Mouse (Mus musculus): Measurements from ENCODE around the gene Gm49355.

The Gm49355 gene

GRCm38 (mm10) chr14:12343451-12343941 lies 59.7 kb downstream of the Gm49355 start:
- DNase-seq: no peak

- DNase-seq: no peak
Observed at GRCm38 (mm10) chr14:12344061-12344745, 60.4 kb downstream of the Gm49355 start.

- DNase-seq: no peak
Observed at GRCm38 (mm10) chr14:12344746-12345240, 61.0 kb downstream of the Gm49355 start.

- DNase-seq: no peak
Observed at GRCm38 (mm10) chr14:12345241-12345921, 61.6 kb downstream of the Gm49355 start.

- DNase-seq: no peak
Observed at GRCm38 (mm10) chr14:12346011-12346864, 62.5 kb downstream of the Gm49355 start.

DNA sequence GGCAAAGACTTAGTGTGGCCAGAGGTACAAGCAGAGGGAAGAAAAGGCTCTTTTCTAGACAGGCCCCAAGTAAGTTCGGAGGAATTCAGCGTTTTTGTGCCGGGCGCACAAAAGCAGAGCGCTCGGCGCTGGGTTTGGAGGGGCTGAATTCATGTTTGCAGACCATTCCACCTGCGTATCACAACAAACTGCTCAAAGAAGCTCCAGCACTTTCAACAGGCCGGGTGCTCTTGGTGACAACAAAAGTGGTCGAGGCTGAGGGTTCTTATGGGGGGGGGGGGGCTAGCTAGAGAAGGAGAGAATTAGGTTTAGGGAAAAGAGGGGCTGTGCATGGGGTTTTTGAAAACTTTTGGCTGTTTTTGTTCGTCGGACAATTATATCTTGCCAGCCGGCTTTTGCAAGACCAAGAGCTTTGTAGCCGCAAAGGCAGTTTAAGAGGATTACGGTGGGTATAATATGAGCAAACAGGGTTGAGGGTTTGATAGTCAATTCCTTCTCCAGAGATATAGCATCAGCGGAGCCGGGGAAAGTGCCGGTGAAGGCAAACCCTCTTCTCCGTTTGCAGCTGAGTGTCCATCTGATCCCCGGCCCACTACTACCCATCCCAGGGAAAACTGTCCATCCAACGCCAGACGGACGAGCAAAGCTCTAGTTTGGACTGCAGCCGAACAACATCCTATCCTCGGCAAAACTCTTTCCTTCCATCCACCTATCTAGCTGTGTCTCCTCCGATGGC lies 63.3 kb downstream of the Gm49355 start:
- no peak for DNase-seq

- DNase-seq: no peak
Observed at GRCm38 (mm10) chr14:12348089-12348488, 64.3 kb downstream of the Gm49355 start, which contains the start of gene Fezf2. Gene Fezf2 (minus strand): TSS chr14:12348189.

DNA sequence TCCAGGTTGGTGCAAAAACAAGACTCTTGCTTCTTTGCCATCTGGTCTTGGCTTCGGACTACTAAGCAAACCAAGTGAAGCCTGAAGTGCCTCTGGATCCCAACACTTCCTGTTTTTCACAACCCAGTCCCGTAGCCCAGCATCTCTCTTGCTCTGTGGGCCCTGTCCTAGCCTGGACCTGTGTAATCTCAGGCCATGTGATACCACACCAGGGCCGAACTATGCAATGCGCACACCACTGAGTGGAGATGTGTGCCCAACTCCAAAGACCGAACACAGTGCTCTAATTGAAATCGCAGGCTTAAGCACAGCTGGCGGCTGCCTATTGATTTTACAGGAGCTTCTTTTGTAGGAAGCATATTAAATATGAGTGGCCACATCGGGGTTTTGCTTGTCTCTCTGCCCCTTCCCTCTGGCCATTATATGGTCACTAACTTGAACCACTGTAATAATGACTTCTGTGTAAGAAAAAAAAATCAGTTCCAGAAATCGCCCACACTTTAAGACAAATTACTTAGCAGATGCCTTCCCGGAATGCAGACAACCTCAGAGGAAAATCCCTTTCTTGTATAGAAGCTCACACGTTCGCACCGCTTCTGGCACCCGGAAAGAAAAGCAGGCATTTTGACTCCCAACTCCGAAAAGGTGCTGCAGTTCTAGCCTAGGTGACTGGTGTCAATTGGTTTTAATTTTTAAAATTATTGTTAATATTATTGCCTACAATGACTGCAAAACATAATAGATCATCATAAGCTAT lies 65.7 kb downstream of the Gm49355 start:
- no peak for DNase-seq

- no peak for DNase-seq
Observed at GRCm38 (mm10) chr14:12350271-12350916, 66.6 kb downstream of the Gm49355 start.

Measured in kidney, postnatal 10 days (tissue).